Mouse (Mus musculus) cerebellum, adult 2 months (tissue): ENCODE measurements around the gene Plin4.

Experiments
- CTCF ChIP-seq: fragments of 200-500 bp; IDR thresholded peaks from 2 replicates; pipeline ENCODE4 v1.5.1; 2011; ENCODE audit warnings: low read depth, mild to moderate bottlenecking, control low read depth, low read length, moderate library complexity, borderline replicate concordance; ENCODE audit not compliant: insufficient read depth
- POLR2A ChIP-seq: fragments of 200-500 bp; IDR thresholded peaks from 2 replicates; pipeline ENCODE4 v1.6.1; 2011; ENCODE audit warnings: low read length, control low read depth, borderline replicate concordance; ENCODE audit not compliant: insufficient read depth

DNA sequence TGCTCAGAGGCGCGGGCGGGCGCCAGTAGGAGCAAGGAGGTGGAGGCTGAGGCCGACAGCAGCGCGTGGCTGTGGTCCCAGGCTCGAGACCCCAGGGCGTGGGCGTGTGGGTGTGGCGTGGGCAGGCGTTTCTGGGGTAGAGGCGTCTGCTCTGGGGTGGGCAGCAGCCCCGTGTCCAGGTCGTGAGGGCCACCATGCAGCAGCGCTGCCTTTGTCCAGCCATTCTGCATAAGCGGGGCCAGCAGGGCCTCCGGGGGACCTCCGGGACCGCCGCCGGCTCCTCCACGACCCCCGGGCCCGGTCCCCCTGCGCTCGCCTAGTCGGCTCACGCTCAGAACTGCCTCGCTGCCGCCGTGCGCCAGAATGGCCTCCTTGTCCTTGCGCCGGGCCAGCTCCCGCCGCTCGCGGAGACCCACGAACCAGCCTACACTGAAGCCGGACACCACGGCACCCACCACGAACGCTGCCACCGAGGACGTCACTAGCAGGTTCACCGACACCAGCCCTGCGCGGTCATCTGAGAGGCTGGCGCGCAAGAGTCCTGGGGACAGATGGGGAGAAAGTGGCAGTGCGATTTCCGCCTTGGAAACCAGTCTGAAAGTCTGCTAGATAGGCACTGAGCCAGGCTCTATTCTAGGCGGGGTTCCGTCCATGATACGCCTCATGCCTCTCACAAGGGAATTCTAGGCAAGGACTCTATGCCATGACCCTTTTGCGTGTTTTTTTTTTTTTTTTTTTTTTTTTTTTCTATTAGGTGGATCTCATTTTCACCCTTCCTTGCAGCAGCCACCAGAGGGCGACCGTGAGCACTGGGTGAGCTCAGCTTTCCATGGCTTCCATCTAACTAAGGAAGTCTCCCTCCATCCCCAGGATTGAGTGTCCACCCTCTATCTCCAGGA, 15.0 kb upstream of the Plin4 start:
- TF ChIP-seq CTCF (peak; percentile 76), POLR2A (no peak)
